Mouse (Mus musculus): ENCODE results near the gene Cacng6. TPM values are rescaled to one million over a fixed set of nuclear protein-coding genes. Genes with fewer than 3 reads are reported as not detected.
A peak's percentile ranks its signal among the peaks of the same experiment; 100 is the strongest.

Cacng6 gene
- polyA plus RNA-seq, 1 experiment from 2014 or later: not detected

GRCm38 (mm10) chr7:3451161-3451560, 27.2 kb downstream of the Cacng6 start:
- WGBS: 56% methylated on average over 6 of the region's 6 CpGs
- no peaks in the 10 kb centered on the region for H3K4me1 ChIP-seq
- no peak overlapping the region for H3K27ac ChIP-seq (replicated peaks)
- H3K9me3 ChIP-seq (replicated peaks): no peaks in the 10 kb centered on the region
- H3K27me3 ChIP-seq (ENCODE audit: low read depth, poor library complexity, severe bottlenecking): no peaks in the 10 kb centered on the region
- no peak overlapping the region for H3K4me3 ChIP-seq
- no peak for DNase-seq (ENCODE audit: low spot score)
- H3K36me3 ChIP-seq: no peaks in the 10 kb centered on the region

DNA sequence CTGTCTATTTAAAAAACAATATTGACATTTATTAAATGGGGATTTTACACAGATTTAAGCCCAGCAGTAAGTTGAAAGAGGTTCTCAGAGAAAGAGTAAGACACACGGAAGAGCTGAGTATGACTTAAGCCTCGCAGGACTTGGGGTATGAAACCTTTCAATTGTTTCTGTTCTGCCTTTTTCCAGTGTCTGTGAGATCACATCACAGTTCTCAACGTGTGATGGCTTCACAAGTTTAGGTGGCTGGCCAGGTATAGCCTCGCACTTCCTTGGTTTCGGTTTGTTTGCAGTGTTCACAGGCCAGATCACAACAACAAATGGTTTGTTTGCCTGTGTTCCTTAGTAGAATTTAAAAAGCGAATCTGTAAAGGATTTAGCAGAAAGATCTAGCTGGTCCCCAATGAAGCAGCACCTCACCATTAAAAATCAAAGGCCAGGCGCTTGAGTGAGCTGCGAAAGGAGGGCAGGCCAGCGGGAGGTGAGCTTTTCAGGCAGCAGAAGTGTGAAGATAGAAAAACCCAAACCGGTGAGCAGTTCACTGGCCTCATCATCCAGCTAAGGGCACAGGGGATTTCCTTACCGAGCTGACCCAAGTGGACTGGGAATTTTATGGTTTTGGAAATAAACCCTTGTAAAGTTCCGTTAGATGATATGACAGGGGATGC, 29.0 kb downstream of the Cacng6 start:
- H3K9me3 ChIP-seq (replicated peaks): no peaks in the 10 kb centered on the region
- H3K4me1 ChIP-seq: no peaks in the 10 kb centered on the region
- H3K27ac ChIP-seq (replicated peaks): no peak overlapping the region
- no peak overlapping the region for H3K4me3 ChIP-seq
- H3K36me3 ChIP-seq: no peaks in the 10 kb centered on the region
- 60% methylated on average over 12 of the region's 12 CpGs for WGBS
- DNase-seq (ENCODE audit: low spot score): no peak
- H3K27me3 ChIP-seq (ENCODE audit: low read depth, poor library complexity, severe bottlenecking): no peaks in the 10 kb centered on the region

- Histone ChIP-seq H3K27ac (replicated peaks) (no peak overlapping the region), H3K4me1 (no peaks in the 10 kb centered on the region), H3K4me3 (no peak overlapping the region), H3K36me3 (no peaks in the 10 kb centered on the region), H3K27me3 (ENCODE audit: low read depth, poor library complexity, severe bottlenecking) (no peaks in the 10 kb centered on the region), H3K9me3 (replicated peaks) (no peaks in the 10 kb centered on the region)
- WGBS: 57% methylated on average over 11 of the region's 11 CpGs
- no peak for DNase-seq (ENCODE audit: low spot score)
These were observed 29.6 kb downstream of the Cacng6 start for GRCm38 (mm10) chr7:3453486-3454183.

DNA sequence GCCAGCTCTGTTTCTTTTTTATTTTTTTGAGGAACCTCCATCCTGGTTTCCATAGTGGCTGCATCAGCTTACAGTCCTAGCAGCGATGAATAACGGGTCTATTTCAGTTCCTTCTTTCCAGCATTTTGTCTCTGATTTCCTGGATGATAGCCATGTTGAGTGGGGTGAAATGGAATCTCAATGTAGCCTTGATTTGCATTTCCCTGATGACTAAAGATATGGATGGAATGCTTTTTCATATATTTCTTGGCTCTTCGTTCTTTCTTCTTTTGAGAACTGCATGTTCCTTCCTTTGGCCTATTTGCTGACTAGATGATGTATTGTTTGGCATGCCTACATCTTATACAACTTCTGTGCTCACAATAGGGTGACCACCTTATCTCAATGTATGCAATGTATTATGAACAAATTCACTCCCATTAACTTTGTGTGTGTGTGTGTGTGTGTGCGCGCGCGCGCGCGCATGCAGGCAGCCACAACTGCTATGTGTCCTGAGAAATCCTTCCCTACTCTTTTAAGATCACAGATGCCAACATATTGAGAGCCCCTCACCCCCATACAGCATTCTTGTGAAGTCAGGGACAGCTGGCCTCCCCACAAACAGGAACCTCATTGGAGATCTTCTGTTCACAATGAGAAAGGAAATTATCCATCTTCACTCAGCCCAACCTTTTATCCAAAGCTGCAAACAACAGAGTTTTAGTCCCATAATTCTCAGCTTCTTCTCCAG, 33.3 kb downstream of the Cacng6 start:
- Histone ChIP-seq H3K9me3 (replicated peaks) (no peaks in the 10 kb centered on the region; the same call in 1 of the 2 replicates), H3K36me3 (no peaks in the 10 kb centered on the region)
- 96% methylated on average over 10 of the region's 10 CpGs for WGBS

DNA sequence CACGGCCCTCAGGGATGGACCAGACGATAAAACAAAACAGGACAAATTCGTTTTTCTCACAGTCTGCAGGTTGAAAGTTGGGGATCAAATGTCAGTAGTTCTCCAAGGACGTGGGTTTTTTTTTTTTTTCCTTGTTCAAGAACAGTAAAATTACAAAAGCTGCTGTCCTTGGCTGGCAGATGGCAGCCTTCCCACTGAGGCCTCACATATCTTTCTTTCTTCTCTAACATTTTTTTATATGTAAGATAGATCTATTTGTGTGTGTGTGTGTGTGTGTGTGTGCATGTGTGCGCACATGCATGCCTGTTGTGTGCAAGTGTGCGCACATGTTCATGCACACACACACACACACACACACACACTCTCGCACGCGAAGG, 33.8 kb downstream of the Cacng6 start:
- no peaks in the 10 kb centered on the region for H3K27me3 ChIP-seq (ENCODE audit: low read depth, poor library complexity, severe bottlenecking)
- H3K4me3 ChIP-seq: no peak overlapping the region
- no peak for DNase-seq (ENCODE audit: low spot score)
- H3K9me3 ChIP-seq (replicated peaks): no peaks in the 10 kb centered on the region; the same call in 1 of the 2 replicates
- 83% methylated on average over 9 of the region's 9 CpGs for WGBS
- no peak overlapping the region for H3K27ac ChIP-seq (replicated peaks)
- H3K36me3 ChIP-seq: no peaks in the 10 kb centered on the region
- no peaks in the 10 kb centered on the region for H3K4me1 ChIP-seq

More for the DNA sequence above, 33.3 kb downstream of the Cacng6 start:
- Histone ChIP-seq H3K27me3 (ENCODE audit: low read depth, poor library complexity, severe bottlenecking) (no peaks in the 10 kb centered on the region), H3K27ac (replicated peaks) (no peak overlapping the region), H3K4me1 (no peaks in the 10 kb centered on the region), H3K4me3 (no peak overlapping the region)
- no peak for DNase-seq (ENCODE audit: low spot score)

DNA sequence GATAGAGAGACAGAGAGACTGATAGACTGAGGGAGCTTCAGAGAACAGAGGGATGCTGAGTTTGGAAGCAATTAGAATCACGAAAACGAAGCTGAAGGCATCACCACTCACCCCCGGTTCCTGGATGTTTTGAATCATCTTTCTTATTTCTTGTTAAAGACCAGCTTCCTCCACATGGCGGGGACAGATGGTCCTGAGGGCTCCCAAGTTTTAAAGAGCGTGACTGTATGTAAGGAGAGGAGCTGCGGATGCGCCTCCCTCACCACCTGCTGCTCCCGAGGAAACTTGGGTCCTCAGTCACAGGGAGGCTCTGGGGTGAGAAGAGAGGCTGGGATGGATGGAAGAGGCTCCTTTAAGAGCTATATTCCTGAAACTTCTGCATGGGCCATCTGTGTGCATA, 36.3 kb downstream of the Cacng6 start:
- H3K4me3 ChIP-seq: no peak overlapping the region
- DNase-seq (ENCODE audit: low spot score): no peak
- H3K36me3 ChIP-seq: no peaks in the 10 kb centered on the region
- no peak overlapping the region for H3K27ac ChIP-seq (replicated peaks)
- WGBS: 85% methylated on average over 8 of the region's 8 CpGs
- H3K4me1 ChIP-seq: no peaks in the 10 kb centered on the region
- H3K27me3 ChIP-seq (ENCODE audit: low read depth, poor library complexity, severe bottlenecking): no peaks in the 10 kb centered on the region
- no peaks in the 10 kb centered on the region; the same call in 1 of the 2 replicates for H3K9me3 ChIP-seq (replicated peaks)

- H3K27me3 ChIP-seq (ENCODE audit: low read depth, poor library complexity, severe bottlenecking): no peaks in the 10 kb centered on the region
- WGBS: 84% methylated on average over 4 of the region's 4 CpGs
- no peak for DNase-seq (ENCODE audit: low spot score)
- no peak overlapping the region for H3K4me3 ChIP-seq
- no peak overlapping the region for H3K27ac ChIP-seq (replicated peaks)
- no peaks in the 10 kb centered on the region for H3K36me3 ChIP-seq
- H3K4me1 ChIP-seq: no peaks in the 10 kb centered on the region
- no peaks in the 10 kb centered on the region; the same call in 1 of the 2 replicates for H3K9me3 ChIP-seq (replicated peaks)
These were observed 39.3 kb downstream of the Cacng6 start for GRCm38 (mm10) chr7:3463306-3463705.

DNA sequence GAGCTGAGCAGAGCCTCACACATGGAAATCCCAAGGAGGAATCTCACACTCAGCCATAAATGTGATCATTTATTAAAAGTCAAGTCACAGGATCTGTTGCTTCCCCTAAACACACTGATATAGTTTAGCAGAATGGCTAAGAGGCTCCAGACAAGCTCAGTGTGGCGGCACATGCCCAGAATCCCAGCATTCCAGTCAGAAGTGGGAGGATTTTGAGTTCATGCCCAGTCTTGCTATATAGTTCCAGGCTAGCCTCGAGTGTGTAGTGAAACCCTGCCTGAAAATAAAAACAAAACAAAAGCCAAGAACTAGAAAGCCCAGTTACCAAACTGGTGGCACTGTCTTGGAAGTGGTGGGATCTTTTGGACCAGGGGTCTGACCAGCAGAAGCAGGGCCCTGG, 44.6 kb downstream of the Cacng6 start:
- WGBS: 81% methylated on average over 2 of the region's 2 CpGs
- DNase-seq (ENCODE audit: low spot score): no peak
- Histone ChIP-seq H3K36me3 (no peaks in the 10 kb centered on the region), H3K27me3 (ENCODE audit: low read depth, poor library complexity, severe bottlenecking) (no peaks in the 10 kb centered on the region), H3K27ac (replicated peaks) (no peak overlapping the region), H3K4me3 (no peak overlapping the region), H3K4me1 (no peaks in the 10 kb centered on the region), H3K9me3 (replicated peaks) (no peaks in the 10 kb centered on the region)

DNA sequence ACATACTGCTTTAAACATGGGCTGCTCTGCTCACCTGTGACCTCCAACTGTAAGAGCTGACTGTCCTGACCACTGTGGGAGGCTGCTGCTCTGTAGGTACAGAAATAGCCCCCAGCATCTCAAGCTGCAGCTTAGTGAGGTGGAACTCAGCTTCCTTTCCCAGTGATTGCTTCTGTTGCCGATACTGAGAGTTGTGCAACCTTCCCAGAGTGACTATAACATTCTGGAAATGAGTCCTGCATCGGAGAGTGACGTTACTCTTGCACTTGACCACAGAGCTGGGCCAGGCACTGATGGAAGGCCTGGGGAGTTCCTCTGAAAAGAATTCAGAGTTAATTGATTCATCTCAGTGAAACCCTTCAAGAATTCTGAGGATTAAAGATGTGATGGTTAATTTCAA, 48.8 kb downstream of the Cacng6 start:
- DNase-seq (ENCODE audit: low spot score): no peak
- Histone ChIP-seq H3K27ac (replicated peaks) (no peak overlapping the region), H3K27me3 (ENCODE audit: low read depth, poor library complexity, severe bottlenecking) (no peaks in the 10 kb centered on the region), H3K4me1 (peaks cover 11% of the 10 kb centered on the region), H3K4me3 (no peak overlapping the region), H3K36me3 (no peaks in the 10 kb centered on the region), H3K9me3 (replicated peaks) (no peaks in the 10 kb centered on the region)
- WGBS: 95% methylated on average over 3 of the region's 3 CpGs

DNA sequence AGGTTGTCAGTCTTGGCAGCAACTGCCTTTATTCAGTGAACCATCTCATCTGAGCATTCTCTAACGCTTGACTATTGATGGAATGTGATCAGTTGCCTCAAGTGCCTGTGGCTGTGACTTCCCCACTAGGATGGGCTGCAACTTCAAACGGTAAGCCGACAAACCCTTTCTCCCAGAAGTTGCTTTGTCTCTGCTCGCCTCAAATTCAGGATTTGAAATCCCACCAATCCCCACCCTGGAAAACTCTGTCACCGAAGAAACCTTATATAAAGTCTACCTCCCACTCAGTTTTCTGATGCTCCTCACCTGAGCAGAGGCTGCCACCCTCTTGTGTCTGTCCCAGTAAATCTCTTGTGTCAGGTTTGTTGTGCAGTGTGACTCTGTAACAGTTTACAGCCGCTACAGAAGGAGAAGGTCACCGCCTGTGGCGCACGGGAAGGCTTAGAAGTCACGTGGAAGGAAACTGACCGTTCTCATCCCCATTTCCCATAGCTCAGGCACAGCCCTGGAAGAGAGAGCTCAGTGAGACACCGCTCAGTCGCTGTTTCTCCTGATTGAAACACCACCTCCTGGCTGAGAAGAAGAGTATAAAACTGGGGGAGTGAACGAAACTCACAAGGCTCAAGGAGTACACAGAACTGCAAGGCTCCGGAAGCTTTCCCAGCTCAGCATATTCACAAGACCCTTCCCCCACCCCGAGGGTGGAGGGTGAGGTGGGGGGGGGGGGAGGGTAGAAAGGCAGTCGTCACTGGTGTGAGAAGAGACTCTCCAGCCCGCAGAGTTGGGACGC, 50.5 kb downstream of the Cacng6 start:
- 5% methylated on average over 19 of the region's 19 CpGs for WGBS
- Histone ChIP-seq H3K27ac (replicated peaks) (peak overlapping the region; percentile 68; the same call in 1 of the 2 replicates), H3K4me1 (peaks cover 11% of the 10 kb centered on the region), H3K4me3 (peak overlapping the region; percentile 42), H3K36me3 (no peaks in the 10 kb centered on the region), H3K9me3 (replicated peaks) (no peaks in the 10 kb centered on the region; the same call in 1 of the 2 replicates), H3K27me3 (ENCODE audit: low read depth, poor library complexity, severe bottlenecking) (no peaks in the 10 kb centered on the region)
- peak; percentile 51 for DNase-seq (ENCODE audit: low spot score)

DNA sequence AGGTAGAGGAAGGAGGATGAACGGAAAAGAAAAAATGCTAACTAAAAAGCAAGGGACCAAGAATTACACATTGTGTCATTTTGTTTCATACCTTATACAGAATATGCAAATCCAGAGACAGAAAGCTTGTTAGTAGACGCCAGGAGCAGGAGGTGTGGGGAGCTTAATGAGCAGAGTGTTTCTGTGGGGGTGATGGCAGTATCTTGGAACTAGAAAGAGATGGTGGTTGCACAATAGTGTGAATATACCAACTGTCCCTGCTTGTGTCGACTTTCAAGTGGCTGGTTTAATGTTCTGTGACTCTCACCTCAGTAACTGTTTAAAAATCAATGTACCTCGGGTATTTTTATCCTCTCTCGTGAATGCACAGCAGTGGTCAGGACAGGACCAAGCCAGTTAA, 52.7 kb downstream of the Cacng6 start:
- no peaks in the 10 kb centered on the region for H3K36me3 ChIP-seq
- no peak overlapping the region for H3K4me3 ChIP-seq
- H3K27ac ChIP-seq (replicated peaks): no peak overlapping the region
- peaks cover 8% of the 10 kb centered on the region; the same call in 1 of the 2 replicates for H3K9me3 ChIP-seq (replicated peaks)
- DNase-seq (ENCODE audit: low spot score): no peak
- H3K27me3 ChIP-seq (ENCODE audit: low read depth, poor library complexity, severe bottlenecking): no peaks in the 10 kb centered on the region
- WGBS: 86% methylated on average over 5 of the region's 5 CpGs
- peaks cover 11% of the 10 kb centered on the region for H3K4me1 ChIP-seq

DNA sequence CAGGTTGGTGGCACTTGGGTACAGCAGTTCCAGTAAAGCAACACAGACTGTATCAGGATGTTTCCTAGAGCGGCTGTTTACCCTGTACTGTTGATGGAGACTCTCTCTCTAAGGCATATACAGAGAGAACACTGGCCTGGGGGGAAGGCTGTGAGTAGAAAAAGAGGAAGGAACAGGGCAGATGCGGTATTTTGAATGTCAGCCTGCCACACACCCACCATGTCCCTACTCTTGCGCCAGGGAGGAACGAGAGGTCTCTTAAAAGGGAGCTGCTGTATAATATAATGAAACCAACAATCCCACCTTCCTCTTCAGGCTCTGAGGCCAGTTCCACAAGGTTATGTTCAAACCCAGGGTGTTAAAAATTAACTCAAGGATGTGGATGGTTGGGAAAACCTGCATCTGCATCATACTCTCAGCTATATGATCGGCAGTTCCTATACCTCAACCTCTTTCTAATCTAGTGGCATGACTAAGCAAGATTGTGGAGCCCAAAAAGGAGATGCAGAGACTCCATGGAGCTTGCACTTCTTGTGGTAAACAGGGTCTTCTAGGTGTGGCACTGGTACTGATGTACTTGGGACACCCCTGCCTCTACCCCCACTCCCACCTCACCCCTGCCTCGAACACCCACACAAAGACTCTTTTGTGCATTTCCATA, 58.1 kb downstream of the Cacng6 start:
- 88% methylated on average over 6 of the region's 6 CpGs for WGBS
- no peak overlapping the region for H3K27ac ChIP-seq (replicated peaks)
- no peak for DNase-seq (ENCODE audit: low spot score)
- no peak overlapping the region for H3K4me3 ChIP-seq
- no peaks in the 10 kb centered on the region for H3K27me3 ChIP-seq (ENCODE audit: low read depth, poor library complexity, severe bottlenecking)
- H3K36me3 ChIP-seq: no peaks in the 10 kb centered on the region
- no peaks in the 10 kb centered on the region for H3K4me1 ChIP-seq
- peaks cover 13% of the 10 kb centered on the region; the same call in 1 of the 2 replicates for H3K9me3 ChIP-seq (replicated peaks)

Measured in midbrain, embryonic 10.5 days (tissue).